Mouse (Mus musculus) stomach, embryonic 14.5 days (tissue): ENCODE measurements around the gene Il1rap. TPM values are rescaled to one million over a fixed set of nuclear protein-coding genes. Genes with fewer than 3 reads are reported as not detected.

ENCODE experiments used
- ATAC-seq: fragments of 200-750 bp; cut with Nextera tagmentation; 2 replicates; pipeline ENCODE4 v1.8.0; 2017; ENCODE audit warnings: low read depth, moderate TSS enrichment; ENCODE audit not compliant: insufficient number of reproducible peaks, insufficient read depth, low FRiP score
- H3K27ac ChIP-seq: fragments of 300-500 bp; sonication (generic); 2 replicates; pipeline ENCODE4 v1.5.1; 2014; ENCODE audit warnings: mild to moderate bottlenecking, low read length, moderate library complexity, mixed read lengths
- H3K27me3 ChIP-seq: fragments of 300-500 bp; sonication (generic); 2 replicates; pipeline ENCODE4 v1.6.1; 2014; ENCODE audit warnings: low read length, control low read depth, mixed read lengths; ENCODE audit not compliant: control insufficient read depth, insufficient read depth
- H3K36me3 ChIP-seq: fragments of 300-500 bp; sonication (generic); 2 replicates; pipeline ENCODE4 v1.6.1; 2014; ENCODE audit warnings: mild to moderate bottlenecking, control low read depth, low read length, moderate library complexity, mixed read lengths; ENCODE audit not compliant: control insufficient read depth, insufficient read depth
- H3K4me1 ChIP-seq: fragments of 300-500 bp; sonication (generic); 2 replicates; pipeline ENCODE4 v1.6.1; 2014; ENCODE audit warnings: low read length, control low read depth, mixed read lengths; ENCODE audit not compliant: control insufficient read depth, insufficient read depth
- H3K4me2 ChIP-seq: fragments of 300-500 bp; sonication (generic); replicated peaks from 2 replicates; pipeline ENCODE4 v1.6.1; 2014; ENCODE audit warnings: low read depth, low read length, control low read depth
- H3K4me3 ChIP-seq: fragments of 300-500 bp; sonication (generic); 2 replicates; pipeline ENCODE4 v1.5.1; 2014; ENCODE audit warnings: low read depth, low read length, control low read depth
- H3K9ac ChIP-seq: fragments of 300-500 bp; sonication (generic); replicated peaks from 2 replicates; pipeline ENCODE4 v1.6.1; 2014; ENCODE audit warnings: low read depth, mild to moderate bottlenecking, control low read depth, low read length, moderate library complexity, mixed read lengths
- H3K9me3 ChIP-seq: fragments of 300-500 bp; sonication (generic); 2 replicates; pipeline ENCODE4 v1.6.1; 2016; ENCODE audit warnings: low read depth, low read length, control low read depth; ENCODE audit not compliant: control insufficient read depth
- WGBS: fragments of 180-500 bp; shearing (Covaris S2); extraction: QIAGEN DNeasy Blood & Tissue Kit; methylation state at CpG from one replicate; pipeline ENCODE4 v1.1.7; 2014; 5-methylcytosine and 5-hydroxymethylcytosine counted together
- polyA plus RNA-seq: library from polyadenylated mRNA; unstranded; fragments of >200 nt; fragmentation: Nextera tagmentation; extraction: Ambion mirVana; gene quantifications from 2 replicates; pipeline ENCODE4 v1.2.1, GENCODE M21; 2014

Il1rap gene
- polyA plus RNA-seq, 1 experiment from 2014 or later: 9.5 TPM

GRCm38 (mm10) chr16:26597307-26597706, 15.8 kb downstream of the Il1rap start:
- peak; percentile 23; the same call in 1 of the 2 replicates for ATAC-seq
- no peaks in the 10 kb centered on the region for H3K4me1 ChIP-seq
- WGBS: 41% methylated on average over 7 of the region's 7 CpGs
- H3K9ac ChIP-seq: no peak overlapping the region
- H3K27ac ChIP-seq: no peak overlapping the region
- H3K36me3 ChIP-seq: no peaks in the 10 kb centered on the region
- no peak overlapping the region for H3K4me2 ChIP-seq
- H3K9me3 ChIP-seq: no peaks in the 10 kb centered on the region
- no peaks in the 10 kb centered on the region for H3K27me3 ChIP-seq
- H3K4me3 ChIP-seq: no peak overlapping the region

DNA sequence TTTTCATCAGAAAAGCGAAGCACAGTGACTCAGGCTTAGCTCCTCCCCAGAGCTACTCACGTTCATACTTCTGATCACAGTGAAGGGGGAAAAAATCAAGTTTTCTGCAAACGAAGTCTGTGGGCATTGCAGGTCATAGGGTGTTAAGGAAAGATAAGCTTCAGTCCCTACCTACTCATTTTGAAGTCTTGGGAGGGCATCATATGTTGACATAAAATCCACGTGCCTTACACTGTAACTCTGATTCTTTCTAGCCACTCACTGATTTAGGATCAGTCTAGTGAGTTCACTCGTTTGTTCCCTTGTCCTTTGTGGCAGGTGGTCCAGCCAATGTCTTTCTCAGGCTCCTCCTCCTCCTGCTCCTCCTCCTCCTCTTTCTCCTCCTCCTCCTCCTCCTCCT, 17.1 kb downstream of the Il1rap start:
- Histone ChIP-seq H3K9me3 (no peaks in the 10 kb centered on the region), H3K27ac (no peak overlapping the region), H3K9ac (no peak overlapping the region), H3K4me2 (no peak overlapping the region), H3K4me3 (no peak overlapping the region), H3K27me3 (no peaks in the 10 kb centered on the region), H3K36me3 (no peaks in the 10 kb centered on the region), H3K4me1 (no peaks in the 10 kb centered on the region)
- no peak for ATAC-seq
- WGBS: 67% methylated on average over 5 of the region's 5 CpGs

DNA sequence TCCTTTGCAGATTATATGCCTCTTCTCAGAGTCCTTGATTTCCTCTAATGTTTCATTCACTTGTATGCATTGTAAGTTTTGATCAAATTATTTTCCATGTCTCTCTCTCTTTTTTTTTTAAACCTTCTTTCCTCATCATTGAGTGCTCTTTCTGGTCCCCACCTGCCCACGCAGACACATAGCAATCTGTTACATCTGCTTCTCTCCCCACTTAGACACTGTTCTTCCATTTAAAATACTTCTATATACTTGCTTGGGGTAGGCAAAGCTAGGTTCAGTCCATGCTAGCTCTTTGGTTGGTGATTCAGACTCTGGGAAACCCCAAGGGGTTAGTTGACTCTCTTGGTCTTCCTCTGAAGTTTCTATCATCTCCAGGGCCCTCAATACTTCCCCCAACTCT, 20.0 kb downstream of the Il1rap start:
- no peak overlapping the region for H3K27ac ChIP-seq
- H3K36me3 ChIP-seq: no peaks in the 10 kb centered on the region
- no peak overlapping the region for H3K4me2 ChIP-seq
- no peak for ATAC-seq
- WGBS: 96% methylated on average over 1 of the region's 1 CpGs
- H3K4me1 ChIP-seq: no peaks in the 10 kb centered on the region
- no peaks in the 10 kb centered on the region for H3K9me3 ChIP-seq
- H3K27me3 ChIP-seq: no peaks in the 10 kb centered on the region
- no peak overlapping the region for H3K9ac ChIP-seq
- no peak overlapping the region for H3K4me3 ChIP-seq

- no peaks in the 10 kb centered on the region for H3K36me3 ChIP-seq
- H3K9ac ChIP-seq: no peak overlapping the region
- no peak overlapping the region for H3K4me2 ChIP-seq
- H3K9me3 ChIP-seq: no peaks in the 10 kb centered on the region
- no peak for ATAC-seq
- H3K4me3 ChIP-seq: no peak overlapping the region
- H3K4me1 ChIP-seq: no peaks in the 10 kb centered on the region
- H3K27ac ChIP-seq: no peak overlapping the region
- WGBS: 90% methylated on average over 3 of the region's 3 CpGs
- H3K27me3 ChIP-seq: no peaks in the 10 kb centered on the region
These were observed 23.1 kb downstream of the Il1rap start for GRCm38 (mm10) chr16:26604621-26605020.

- no peak for ATAC-seq
- H3K4me1 ChIP-seq: no peaks in the 10 kb centered on the region
- 93% methylated on average over 2 of the region's 2 CpGs for WGBS
- H3K4me3 ChIP-seq: no peak overlapping the region
- no peaks in the 10 kb centered on the region for H3K27me3 ChIP-seq
- H3K27ac ChIP-seq: no peak overlapping the region
- H3K4me2 ChIP-seq: no peak overlapping the region
- H3K9ac ChIP-seq: no peak overlapping the region
- no peaks in the 10 kb centered on the region for H3K9me3 ChIP-seq
- no peaks in the 10 kb centered on the region for H3K36me3 ChIP-seq
These were observed 26.5 kb downstream of the Il1rap start for GRCm38 (mm10) chr16:26608003-26608402.

GRCm38 (mm10) chr16:26610508-26610907, 29.0 kb downstream of the Il1rap start:
- Histone ChIP-seq H3K4me3 (no peak overlapping the region), H3K4me1 (no peaks in the 10 kb centered on the region), H3K9ac (no peak overlapping the region), H3K9me3 (no peaks in the 10 kb centered on the region), H3K27me3 (no peaks in the 10 kb centered on the region), H3K27ac (no peak overlapping the region), H3K4me2 (no peak overlapping the region), H3K36me3 (no peaks in the 10 kb centered on the region)
- 71% methylated on average over 1 of the region's 1 CpGs for WGBS
- ATAC-seq: no peak

GRCm38 (mm10) chr16:26612499-26613220, 31.2 kb downstream of the Il1rap start:
- Histone ChIP-seq H3K9me3 (no peaks in the 10 kb centered on the region), H3K36me3 (no peaks in the 10 kb centered on the region), H3K4me3 (no peak overlapping the region), H3K4me2 (no peak overlapping the region), H3K27ac (no peak overlapping the region), H3K27me3 (no peaks in the 10 kb centered on the region), H3K4me1 (no peaks in the 10 kb centered on the region), H3K9ac (no peak overlapping the region)
- WGBS: 86% methylated on average over 10 of the region's 10 CpGs
- no peak for ATAC-seq

DNA sequence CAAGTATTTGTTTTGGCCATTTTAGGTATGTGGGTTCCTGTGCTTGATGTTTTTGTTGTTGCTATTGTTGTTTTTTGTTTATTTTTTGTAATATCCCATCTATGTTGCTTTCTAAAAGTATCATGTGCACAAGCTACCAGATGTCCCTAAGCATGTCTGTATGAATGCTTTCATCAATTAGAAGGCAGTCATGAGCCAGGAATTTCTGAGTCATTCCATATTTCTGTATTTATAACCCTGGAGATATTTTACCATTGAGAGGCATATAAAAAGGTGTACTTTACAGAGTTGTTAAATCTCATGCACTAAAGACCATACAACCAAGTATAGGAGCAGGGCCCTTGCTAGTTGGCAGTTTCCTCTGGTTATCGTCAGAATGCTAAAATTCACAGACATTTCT, 41.6 kb downstream of the Il1rap start:
- H3K9me3 ChIP-seq: no peaks in the 10 kb centered on the region
- 39% methylated on average over 1 of the region's 1 CpGs for WGBS
- no peaks in the 10 kb centered on the region for H3K27me3 ChIP-seq
- no peak overlapping the region for H3K4me3 ChIP-seq
- H3K9ac ChIP-seq: no peak overlapping the region
- no peaks in the 10 kb centered on the region for H3K4me1 ChIP-seq
- ATAC-seq: no peak
- no peaks in the 10 kb centered on the region for H3K36me3 ChIP-seq
- no peak overlapping the region for H3K27ac ChIP-seq
- H3K4me2 ChIP-seq: no peak overlapping the region

GRCm38 (mm10) chr16:26626065-26626464, 44.6 kb downstream of the Il1rap start:
- H3K4me1 ChIP-seq: no peaks in the 10 kb centered on the region
- H3K9me3 ChIP-seq: no peaks in the 10 kb centered on the region
- 81% methylated on average over 3 of the region's 3 CpGs for WGBS
- H3K27me3 ChIP-seq: no peaks in the 10 kb centered on the region
- no peak for ATAC-seq
- no peak overlapping the region for H3K27ac ChIP-seq
- H3K9ac ChIP-seq: no peak overlapping the region
- no peaks in the 10 kb centered on the region for H3K36me3 ChIP-seq
- no peak overlapping the region for H3K4me2 ChIP-seq
- H3K4me3 ChIP-seq: no peak overlapping the region
